Mouse (Mus musculus) liver, postnatal 0 days (tissue): ENCODE measurements at regions not wholly inside any gene's neighbourhood (a gene's known extent, or its start where the extent isn't known, plus 50 kb on each side); places are given as distances from the start of the nearest gene placed in this dataset.

Experiments used
- CTCF ChIP-seq: sonication (generic); IDR thresholded peaks from 2 replicates; pipeline ENCODE4 v1.5.1; 2016; ENCODE audit warnings: antibody characterized with exemption, low read depth
- EP300 ChIP-seq: IDR thresholded peaks from 2 replicates; pipeline ENCODE4 v1.6.1; 2016; ENCODE audit warnings: antibody characterized with exemption, low read depth, mild to moderate bottlenecking

GRCm38 (mm10) chr7:37140191-37140590, 442.3 kb downstream of the Tshz3 start:
- TF ChIP-seq CTCF (no peak), EP300 (no peak)
